Mouse (Mus musculus) cerebellum, adult 18-20 months (tissue): ENCODE data around the gene Lnpep.
"Not testable (repeated sequence)": the region's sequence is repeated elsewhere in the genome, so short reads cannot be mapped to it uniquely, and the experiment has no call there.

Experiments used
- DNase-seq, 2 experiments: peaks; one replicate each; pipeline ENCODE4 v3.0.0; 2021

The Lnpep gene

DNA sequence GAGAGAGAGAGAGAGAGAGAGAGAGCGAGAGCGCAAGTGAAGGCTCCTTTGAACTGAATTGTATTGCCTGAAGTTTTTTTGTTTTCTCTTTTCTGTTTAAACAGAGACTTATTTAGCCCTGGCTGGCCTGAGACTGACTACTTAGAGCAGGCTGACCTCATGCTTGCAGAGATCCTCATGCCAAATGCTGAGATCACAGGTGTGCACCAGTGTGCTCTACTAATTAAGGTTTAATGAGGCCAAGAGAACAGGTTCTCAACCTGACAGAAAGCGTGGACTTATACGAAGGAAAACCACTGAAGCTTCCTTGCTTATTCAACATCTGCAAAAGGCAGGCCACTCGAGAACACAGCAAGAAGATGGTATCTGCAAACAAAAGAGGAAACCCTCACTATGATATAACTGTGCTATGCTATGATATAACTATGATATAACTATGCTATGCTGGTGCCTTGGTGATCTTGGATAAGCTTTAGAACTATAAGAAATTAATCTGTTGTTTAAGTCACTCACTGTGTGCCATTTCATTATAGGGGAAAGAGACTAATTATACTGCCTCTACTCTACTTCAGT is 16.3 kb downstream of the Lnpep start:
- peak; percentile 60 to 76 for DNase-seq

DNA sequence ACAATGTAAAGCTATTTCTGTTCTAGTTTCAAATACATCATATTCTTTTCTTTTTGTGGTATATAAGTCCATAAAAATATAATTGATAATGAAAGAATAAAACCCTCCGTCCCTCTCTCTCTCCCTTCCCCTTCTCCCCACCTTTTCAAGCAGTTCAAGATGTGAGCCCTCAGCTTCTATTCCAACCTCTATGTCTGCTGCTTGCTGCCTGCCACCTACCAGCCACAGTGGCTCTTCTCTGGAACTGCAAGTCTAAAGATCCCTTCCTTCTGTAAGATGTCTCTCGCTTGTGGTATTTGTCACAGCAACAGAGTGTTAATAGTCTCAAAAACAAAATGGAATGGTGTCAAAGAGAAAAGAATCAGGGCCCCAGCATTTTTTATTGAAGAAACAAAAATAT is 20.3 kb downstream of the Lnpep start:
- DNase-seq: no peak

DNA sequence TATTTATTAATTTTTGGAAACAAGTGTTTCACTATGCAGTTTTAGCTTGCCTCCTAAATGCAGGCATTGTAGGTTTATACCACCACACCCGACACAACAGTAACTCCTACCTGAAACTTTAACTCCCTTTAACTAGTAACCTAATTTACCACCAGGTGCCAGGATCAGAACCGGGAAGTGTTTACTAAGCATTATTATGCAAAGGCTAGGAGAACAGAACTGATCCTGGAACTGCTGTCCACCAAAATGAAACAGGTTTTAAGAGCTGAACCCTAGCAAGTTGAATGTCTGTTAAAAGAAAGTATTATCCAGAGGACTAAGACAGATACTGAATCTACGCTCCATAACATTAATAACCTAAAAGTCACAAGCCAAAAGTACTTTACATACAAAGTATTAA is 21.2 kb downstream of the Lnpep start:
- no peak for DNase-seq

DNA sequence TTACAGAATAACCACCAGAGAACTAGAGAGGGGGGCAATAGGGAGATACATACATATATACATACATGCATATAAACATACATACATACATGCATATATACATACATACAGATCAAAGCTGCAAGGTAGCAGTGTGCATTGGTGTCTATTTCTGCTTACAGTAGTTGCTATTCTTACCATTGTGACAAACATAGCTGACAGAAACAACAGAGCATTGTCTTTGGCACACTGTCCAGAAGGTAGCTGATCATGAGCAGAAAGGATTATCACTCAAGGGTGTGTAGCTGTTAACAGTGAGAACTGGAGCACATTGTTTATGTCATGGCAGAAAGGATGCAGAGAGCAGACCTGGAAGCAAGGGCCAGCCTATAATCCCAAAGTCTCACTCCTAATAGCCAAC is 22.1 kb downstream of the Lnpep start:
- no peak for DNase-seq

DNA sequence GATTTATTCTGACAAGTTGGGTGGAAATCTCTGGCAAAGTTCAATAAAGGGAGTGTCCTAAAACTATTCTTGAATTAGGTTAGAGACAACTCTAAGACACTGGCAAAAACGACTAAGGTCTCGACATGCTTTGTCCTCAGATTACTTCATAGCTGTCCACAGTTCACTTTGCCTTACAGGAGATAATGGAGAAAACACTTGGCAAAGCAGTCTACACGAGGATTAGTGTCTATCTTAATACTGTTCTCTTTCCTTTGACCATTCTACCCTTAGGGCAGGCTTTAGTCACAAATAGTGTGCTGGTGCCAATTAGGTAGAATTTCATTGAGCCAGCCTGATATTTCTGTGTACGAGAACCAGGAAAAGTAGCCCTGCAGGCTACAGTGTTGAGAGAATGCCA is 22.5 kb downstream of the Lnpep start:
- DNase-seq: no peak

DNA sequence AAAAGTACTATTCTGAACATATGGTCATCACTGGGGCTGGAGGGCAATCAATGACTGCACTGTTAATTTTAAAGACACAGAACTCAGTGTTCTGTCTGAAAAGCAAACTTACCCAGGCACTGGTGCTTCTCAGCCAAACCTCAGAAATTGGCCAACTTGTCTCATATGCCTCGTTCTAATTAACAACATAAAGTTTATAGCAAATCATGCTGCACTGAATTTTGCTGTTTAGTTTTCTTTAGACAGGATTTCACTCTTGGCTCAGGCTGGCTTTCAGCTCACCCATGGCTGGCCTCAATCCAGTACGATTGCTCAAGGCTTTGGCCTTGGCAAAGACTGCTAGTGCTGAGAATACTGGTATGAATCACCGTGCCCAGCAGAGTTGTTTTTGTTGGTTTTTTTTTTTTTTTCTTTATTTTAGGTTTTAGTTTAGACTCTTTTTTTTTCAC is 24.0 kb downstream of the Lnpep start:
- peak; percentile 83 to 92 for DNase-seq

DNA sequence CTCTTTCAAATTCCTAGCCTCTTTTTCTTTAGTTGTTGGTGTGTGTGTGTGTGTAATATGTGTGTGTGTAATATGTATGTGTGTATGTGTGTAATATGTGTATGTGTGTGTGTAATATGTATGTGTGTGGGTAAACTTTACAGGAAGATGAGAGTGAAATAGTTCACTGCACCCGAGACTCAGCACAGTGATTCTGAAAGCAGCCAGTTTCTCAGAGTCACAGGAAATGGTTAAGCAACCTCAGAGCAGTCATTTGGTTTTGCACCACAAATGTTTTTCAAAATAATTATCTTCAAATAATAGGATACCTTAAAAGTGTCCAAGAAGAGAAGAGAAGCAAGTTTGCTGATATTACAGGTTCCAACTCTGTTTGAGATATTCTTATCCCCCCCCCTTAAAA is 24.8 kb downstream of the Lnpep start:
- no peak for DNase-seq

DNA sequence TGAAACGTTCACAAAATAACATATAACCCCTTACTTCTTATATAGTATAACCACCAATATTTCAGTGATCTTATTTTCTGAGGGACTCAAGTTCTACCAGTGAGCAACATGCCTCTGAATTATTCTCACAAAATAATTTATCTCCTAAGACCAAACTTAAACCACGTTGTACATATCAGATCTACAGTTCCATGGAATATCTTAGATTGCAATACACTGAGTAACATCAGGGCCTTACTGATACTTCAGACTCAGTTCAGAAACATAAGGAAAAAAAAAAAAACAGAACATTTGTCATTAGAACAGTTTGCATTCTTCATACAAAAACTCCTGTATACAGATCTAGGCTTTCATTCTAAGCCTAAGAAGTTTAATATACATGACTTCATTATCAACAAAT is 26.5 kb downstream of the Lnpep start:
- DNase-seq: no peak

DNA sequence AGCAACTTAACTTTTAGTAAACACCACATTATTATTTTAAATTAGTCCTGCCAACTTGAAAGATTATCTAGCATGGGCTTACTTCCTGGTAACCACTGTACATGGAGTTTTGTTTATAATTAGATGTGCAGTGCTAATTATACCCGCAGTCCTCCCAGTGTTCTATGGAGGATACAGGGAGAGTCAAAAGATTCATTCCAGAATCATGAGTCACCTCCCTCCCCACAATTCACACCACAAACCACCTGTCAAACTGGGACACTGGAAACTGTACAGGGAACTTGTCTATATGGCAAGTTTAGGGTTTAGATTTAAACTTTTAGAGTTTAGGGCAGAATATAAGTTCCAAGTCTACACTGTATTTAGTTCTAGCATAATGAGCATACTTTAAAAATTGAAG is 31.9 kb downstream of the Lnpep start:
- DNase-seq: peak in 1 of 2 experiments; percentile 34

DNA sequence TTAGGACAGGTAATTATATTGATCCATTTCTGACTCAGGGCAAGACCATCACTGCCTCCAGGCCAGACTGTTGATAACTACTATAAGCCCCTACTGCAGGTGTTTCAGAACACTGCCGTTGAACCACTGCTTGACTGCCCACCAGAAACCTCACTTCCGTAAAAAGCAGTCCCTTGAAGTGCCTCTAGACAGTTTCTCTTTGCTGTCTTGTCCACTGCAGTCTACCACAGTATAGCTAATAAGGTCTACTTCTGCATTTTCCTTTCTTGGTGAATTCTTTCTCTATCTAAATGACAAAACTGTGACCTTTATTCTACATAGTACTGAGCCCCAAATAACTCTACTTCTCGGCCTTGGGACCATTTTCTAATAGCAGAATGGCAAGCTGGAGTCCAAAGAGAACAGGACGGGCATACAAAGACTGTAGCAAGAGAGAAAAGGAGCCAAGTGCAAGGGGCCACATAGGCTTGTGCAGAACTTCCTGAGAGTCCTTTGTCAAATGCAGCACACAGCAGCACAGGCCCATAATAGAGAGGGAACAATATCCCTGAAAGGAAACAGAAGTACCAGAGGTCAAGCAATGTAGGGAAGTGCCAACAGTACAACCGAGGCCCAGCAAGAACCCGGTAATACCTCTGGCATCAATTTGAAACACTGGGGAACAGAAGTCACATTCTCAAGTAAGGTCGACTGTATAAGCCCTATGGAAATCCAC is 37.4 kb downstream of the Lnpep start:
- DNase-seq: no peak

DNA sequence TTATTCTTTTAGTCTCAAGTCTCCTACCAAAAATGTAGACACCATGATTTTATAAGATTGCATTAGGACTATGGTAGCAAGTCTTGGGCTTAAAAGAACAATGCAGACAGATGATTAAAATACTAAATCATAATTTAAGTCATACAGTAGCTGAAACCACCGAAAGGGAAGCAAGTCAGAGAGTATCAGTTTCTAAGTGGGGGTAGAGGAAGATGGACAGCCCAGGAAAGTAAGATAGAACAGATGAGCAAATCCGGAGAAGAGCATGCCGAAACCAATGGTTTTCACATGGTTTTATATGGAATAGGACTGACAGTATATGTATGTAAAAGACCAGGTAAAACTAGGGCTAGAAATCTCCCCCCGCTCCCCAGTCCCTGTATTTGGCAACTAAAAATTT is 39.7 kb downstream of the Lnpep start:
- no peak for DNase-seq

DNA sequence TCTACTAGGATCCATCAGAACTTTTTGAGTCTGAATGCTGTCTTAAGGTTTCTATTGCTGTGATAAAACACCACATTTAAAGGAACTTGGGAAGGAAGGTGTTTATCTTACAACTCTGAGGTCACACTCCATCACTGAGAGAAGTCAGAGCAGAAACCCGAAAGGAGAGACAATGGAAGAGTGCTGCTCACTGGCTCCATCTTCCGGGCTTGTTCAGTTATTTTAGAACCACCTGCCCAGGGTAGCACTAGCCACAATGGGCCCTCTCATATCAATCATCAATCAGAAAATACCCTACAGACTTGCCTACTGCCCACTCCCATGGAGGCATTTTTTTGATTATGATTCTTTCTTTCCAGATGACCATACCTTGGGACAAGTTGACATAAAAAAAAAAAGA is 41.0 kb downstream of the Lnpep start:
- no peak for DNase-seq

DNA sequence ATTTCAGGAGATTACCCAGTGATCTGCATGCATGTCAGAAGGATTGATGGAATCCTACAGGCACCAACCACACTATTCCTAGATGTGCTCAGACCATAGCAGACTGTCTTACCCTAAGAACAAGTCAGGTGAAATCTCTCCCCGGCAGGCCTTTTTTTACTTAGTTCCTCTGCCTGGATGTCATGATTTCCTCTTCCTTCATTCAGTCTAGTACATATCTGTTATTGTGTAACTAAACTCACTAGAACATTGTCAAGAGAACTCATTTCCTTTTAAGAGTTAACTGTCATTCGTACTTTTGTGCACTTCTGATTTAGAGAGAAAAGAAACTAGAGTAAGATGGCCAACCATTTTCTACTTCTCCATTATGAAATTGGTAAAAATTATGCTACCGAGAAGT is 43.6 kb downstream of the Lnpep start:
- no peak for DNase-seq

DNA sequence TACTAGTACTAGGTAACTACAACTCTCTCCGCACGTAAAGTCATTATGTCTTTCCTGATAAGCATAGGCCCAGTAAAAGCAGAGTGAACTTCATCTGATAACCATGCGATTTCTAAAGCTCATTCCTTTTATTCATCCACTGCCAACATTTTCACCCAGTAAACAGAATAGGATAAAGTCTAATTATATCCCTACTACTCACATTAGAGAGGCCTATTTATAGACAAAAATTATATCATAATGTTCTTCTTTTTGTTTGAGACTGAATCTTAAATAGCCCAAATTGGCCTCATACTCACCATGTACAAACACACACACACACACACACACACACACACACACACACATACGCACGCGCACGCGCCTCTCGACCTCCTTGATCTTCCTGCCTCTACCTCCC is 48.5 kb downstream of the Lnpep start:
- DNase-seq: no peak

DNA sequence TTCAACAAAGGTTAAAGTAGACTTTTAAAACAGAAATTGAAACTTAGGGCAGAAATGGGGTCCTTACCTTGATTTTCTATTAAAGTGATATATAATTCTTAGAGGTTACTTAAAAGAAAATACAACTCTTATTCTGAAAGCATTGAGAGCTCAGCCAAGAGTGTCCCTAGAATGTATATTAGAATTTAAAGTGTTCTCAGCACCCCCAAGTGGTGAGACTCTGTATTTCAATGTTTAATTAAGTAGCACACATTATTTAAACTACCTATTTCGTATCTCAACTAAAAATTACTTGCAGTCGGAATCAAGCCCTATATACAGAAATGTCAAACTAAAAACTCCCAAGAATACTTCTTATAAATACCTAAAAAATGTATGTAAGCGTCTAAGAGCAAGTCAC is 57.8 kb downstream of the Lnpep start:
- DNase-seq: peak; percentile 12 to 36

DNA sequence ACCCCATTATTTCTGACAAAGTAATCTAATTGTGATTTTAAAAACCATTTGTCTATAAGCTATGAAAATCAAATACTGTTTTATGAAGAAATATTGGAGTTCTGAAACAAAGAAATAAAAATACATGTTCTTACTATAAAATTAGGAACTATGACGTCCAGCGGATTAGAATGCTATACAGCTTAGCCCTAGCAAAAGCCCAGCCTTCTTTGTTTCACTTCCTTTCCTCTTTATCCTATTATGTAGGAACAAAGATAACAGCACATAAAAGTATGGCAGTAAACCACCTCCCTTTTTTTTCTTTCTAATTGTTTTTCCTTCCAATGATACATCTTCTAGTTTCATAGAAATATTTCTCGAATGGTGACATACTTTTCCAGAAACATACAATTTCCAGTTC is 75.9 kb downstream of the Lnpep start:
- no peak for DNase-seq

DNA sequence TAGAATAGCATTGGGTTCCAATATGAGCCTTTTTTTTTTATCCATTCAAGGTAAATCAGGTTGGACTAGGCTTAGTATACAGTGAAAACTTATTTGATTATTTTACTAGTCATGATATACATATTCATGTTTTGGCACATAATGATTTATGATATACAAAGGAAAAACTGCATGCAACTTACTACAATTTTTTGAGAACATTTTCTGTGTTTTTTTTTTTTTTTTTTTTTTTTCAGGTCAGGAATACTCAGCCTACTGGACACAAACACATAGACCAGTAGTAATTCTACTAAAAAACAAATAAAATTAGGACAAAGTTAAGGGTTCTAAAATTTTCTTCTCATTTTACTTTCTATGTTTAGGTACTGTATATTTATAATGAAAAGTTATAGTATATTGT is 93.5 kb downstream of the Lnpep start:
- DNase-seq: no peak

DNA sequence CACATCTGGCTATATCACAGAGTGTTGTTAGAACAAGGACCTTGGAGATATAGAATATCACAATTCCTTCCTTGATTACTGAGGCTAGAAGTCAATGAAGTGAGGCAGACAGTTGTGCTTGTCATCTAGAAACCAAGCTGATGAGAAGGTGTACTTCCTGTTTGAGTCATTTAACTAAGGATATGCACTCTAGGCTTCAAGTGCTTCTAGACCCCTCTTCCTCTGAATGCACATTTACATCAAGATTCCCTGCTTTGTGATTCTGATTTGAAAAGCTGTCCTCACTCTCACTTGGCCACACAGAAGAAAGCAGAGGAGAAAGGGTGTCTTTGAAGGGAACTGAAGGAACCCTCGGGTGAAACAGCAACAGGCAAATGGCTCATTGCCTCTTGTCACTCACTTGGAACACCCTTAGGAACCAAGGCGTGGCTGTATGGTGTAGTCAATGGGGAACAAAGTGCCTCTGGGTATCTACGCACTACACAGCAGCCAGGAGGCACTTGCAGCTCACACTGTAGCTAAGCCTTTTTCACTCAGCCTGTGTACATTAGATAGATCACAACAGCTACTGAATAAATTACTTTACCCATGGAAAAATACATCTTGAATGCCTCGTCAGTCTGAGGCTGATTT is 108.3 kb downstream of the Lnpep start:
- no peak for DNase-seq

DNA sequence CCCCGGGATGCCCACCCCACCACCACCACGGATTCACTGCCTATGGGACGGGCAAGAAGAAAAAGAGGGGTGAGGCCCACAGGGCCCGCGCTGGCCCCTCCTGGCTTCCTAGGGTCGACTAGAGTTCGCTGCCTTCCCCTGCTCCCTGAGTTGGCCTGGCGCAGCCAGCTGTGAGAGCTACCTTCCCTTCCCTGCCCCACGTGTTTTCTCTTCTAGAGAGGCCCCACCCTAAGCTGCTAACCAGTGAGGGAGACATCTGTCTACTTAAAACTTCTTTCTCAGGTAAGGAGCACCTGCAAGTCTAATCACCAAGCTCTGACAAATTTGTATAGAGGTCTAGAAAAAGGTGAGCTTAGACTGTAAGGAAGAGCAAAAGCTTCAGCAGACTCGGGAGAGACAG is 118.2 kb downstream of the Lnpep start:
- no peak for DNase-seq

DNA sequence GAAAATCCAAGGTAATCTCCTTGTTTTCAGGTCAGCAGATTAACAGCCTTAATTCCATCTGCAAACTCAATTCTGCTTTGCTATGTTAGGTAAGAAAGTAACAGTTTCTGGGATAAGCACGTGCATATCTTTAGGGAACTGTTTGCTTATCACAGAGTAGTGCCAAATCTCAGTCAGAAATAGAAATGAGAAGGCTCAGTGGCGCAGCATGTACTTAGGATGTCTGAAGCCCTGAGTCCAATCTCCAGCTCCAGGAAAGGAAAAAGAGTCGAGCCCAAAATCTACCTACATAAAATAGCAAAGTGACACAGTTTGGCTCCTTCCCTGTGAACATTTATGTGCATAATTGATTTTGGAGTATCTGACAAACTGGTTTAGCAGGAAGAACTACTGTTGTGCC is 125.6 kb downstream of the Lnpep start:
- no peak for DNase-seq

DNA sequence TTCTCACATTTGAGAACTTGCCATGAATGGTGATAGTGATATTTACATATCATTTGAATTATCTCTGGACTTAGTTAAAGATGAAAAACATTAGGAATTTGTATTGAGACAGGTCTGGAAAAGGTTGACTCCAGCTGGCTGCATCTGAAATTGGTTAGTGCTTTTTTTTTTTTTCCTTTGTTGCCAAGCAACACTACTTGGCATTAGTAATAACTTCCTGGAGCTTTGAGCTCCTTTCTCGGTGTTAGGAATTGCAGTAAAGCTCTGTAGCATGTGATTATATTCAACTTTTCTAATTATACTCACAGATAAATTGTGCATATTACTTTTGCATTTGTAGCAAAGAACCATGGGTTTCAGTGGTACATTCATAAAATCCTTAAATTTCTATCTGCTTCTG is 126.0 kb downstream of the Lnpep start:
- DNase-seq: no peak

DNA sequence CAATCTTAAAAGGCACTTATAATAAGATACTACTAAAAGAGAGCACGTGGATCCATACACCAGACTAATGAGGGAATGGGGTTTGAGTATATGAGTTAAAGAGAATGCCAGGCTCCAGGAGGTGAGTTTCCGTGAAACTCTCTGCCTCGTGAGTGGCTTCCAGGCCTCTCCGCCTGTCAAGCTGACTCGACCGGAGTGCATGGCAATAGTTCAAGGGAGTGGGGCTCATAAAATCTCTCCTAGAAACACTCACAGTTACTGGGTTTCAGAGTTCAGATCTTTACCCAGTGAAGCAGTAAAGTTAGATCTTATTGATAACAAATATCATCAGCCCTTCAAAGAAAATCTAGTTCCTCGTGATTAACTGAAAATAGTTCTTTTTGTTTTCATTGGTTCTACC is 128.1 kb downstream of the Lnpep start:
- no peak for DNase-seq

DNA sequence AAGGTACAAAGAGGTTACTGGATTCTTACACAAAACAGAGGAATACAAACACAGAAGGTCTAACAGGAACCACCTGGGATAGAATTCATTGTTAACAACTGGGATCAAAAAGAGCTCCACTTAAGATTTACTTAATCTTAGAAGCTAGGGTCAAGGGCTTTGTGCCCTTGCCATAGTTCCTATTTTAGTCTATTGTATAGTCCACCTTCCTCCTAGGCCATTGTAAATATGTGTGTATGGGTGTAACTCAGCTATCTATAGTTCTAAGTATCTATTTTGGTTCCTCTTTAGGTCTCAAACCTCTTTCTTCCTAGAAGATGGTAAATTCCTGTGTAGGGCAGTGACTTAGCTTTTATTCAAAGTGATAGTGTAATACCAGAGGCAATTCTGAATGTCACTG is 128.6 kb downstream of the Lnpep start:
- DNase-seq: not testable (repeated sequence)

DNA sequence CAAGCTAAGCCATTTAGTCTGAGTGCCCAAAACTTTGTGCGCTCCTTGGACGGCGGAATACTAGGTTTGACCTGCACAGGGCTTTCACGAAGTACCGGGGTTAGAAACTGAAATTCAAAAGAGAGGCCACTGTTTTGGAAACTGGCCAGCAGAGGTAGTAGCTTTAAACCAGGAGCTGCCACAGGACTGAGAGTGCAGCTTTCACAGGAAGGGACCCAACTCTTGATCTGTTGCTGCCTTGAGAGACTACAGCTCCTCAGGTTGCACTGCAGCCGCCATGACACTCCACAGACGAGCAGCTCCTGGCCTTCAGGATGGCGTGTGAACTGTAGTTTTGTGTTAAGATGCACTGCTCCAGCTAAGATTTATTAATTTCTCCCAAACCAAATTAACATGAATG is 132.7 kb downstream of the Lnpep start:
- no peak for DNase-seq

DNA sequence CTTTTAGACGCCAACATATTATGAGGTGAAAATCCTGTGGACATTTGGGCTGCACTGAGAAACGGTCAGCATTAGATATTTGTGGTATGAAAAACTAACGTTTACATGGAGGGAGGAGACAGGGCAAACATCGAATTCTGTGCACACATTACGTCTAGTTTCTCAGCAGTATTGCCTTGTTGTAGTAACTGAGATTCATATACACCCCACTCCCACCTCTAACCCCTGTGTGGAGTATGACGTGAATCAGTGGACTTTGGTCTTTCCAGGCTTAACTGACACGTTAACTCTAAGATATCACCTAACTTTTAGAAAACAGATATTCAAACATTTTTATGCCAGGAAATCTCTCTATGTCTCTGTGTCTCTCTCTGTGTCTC is 133.2 kb downstream of the Lnpep start:
- no peak for DNase-seq
